Mouse (Mus musculus): ENCODE results near the gene Zdbf2. TPM values are rescaled to one million over a fixed set of nuclear protein-coding genes. Genes with fewer than 3 reads are reported as not detected.

Zdbf2 gene
- 2.2 TPM for polyA plus RNA-seq (2014; fragmentation: Illumina TruSeq; extraction: RNeasy Lipid Tissue Mini Kit (QIAGEN cat#74804))

GRCm38 (mm10) chr1:63272741-63273338 lies at the start of gene Zdbf2:
TSS of gene Zdbf2 (plus strand) at chr1:63273265.

Other genes starting within 250 kb of the Zdbf2 start
- 24.6 TPM for gene Ino80d, start 158.6 kb upstream of the Zdbf2 start, polyA plus RNA-seq (2014; fragmentation: Illumina TruSeq; extraction: RNeasy Lipid Tissue Mini Kit (QIAGEN cat#74804))
- 1,027 TPM for gene Eef1b2, start 96.4 kb upstream of the Zdbf2 start, polyA plus RNA-seq (2014; fragmentation: Illumina TruSeq; extraction: RNeasy Lipid Tissue Mini Kit (QIAGEN cat#74804))
- gene Ndufs1, start 96.4 kb upstream of the Zdbf2 start, polyA plus RNA-seq (2014; fragmentation: Illumina TruSeq; extraction: RNeasy Lipid Tissue Mini Kit (QIAGEN cat#74804)): 152 TPM
- gene Gpr1, start 58.7 kb upstream of the Zdbf2 start, polyA plus RNA-seq (2014; fragmentation: Illumina TruSeq; extraction: RNeasy Lipid Tissue Mini Kit (QIAGEN cat#74804)): 3.2 TPM
- 6.4 TPM for gene Adam23, start 172.6 kb downstream of the Zdbf2 start, polyA plus RNA-seq (2014; fragmentation: Illumina TruSeq; extraction: RNeasy Lipid Tissue Mini Kit (QIAGEN cat#74804))